Mouse (Mus musculus) adrenal gland, adult 2 months (tissue): ENCODE data around the gene Ppp1r14a. TPM values are rescaled to one million over a fixed set of nuclear protein-coding genes. Genes with fewer than 3 reads are reported as not detected.
A peak's percentile ranks its signal among the peaks of the same experiment; 100 is the strongest.

Experiments used
- DNase-seq: peaks from one replicate; pipeline ENCODE4 v3.0.0; 2021
- polyA plus RNA-seq: library from polyadenylated mRNA; depleted of rRNA; stranded (reverse); fragments of >200 nt; gene quantifications from 2 replicates; pipeline ENCODE4 v1.2.3, GENCODE M21; 2012
- total RNA-seq, 2 experiments: library from RNA; stranded (reverse); gene quantifications; 2 replicates each; pipeline ENCODE4 v1.2.3; 2021

The Ppp1r14a gene
- total and polyA plus RNA-seq, 3 experiments, result 5.5 to 12.1 (median 9.8) TPM

DNA sequence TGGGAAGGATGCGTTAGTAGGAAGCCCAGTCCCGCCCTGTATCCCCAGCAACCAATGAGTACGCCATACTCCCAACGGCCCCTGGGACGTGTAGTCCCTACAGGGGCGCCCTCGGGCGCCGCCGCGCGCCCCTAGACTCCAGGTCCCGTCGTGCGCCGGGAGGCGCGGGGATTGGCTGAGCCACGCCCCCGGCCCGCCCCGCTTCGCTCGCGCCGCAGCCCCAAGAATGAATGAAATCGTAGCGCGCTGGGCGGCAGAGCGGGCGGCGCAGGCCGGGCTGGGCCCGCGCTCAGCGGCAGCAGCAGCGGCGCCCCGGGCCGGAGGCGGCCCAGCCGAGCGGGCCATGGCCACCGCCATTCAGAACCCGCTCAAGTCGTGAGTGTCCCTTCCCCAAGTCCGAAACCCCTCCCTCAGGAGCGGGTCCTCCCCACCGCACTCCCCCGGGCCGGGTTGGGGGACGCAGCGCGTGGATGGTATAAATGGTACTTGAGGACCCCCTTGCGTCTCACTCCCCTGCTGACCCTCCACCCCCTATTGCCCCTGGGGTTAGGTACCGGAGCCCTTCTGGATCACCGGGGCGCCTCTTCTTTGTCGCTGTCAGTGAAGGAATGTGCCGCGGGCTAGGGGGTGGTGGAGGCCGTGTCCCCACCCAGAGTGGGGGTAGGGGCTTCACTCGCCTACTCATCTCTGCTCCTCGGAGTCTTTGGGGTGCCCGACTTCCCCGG, 14.8 kb downstream of the Ppp1r14a start, which contains the start of gene Dpf1:
TSS of gene Dpf1 (plus strand) at position 214 of the 725 bp plus-strand sequence.
- DNase-seq, result peak; percentile 86

GRCm38 (mm10) chr7:29304463-29305262, 15.6 kb downstream of the Ppp1r14a start:
- no peak for DNase-seq

DNA sequence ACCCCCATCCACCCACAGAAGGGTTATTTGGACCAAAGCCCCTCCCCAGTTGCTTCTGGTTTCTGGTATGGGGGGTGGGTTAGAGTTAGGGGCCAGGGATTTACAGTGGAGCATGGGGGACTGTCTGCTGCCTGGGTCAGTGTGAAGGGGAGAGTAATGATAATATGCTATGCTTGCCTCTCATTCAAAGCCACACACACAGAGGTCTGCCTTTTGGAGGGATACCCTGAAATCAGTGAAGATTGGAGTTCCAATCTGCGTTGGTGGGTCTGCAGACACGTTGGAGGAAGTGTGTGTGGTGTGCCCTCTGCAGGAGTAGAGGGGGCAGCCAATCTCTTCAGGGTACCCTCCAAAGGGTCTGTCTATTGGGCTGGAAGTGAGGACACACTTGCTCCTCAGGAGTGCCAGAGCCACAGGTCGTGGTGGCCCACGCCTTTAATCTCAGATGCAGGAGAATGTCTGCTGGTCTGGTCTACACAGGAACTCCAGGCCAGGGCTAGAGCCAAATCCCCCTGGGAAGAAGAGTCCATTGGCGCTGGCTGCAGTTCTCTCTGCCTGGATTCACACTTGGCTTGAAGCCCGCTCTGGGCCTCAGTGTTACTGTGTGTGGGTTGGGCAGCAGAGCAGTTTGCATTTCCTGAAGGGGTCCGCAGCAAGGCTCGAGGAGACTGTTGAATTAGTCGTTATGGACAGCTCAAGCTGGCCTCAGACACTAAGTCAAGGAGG, 16.3 kb downstream of the Ppp1r14a start:
- DNase-seq, result no peak

- no peak for DNase-seq
Observed at GRCm38 (mm10) chr7:29306108-29306507, 17.0 kb downstream of the Ppp1r14a start.

DNA sequence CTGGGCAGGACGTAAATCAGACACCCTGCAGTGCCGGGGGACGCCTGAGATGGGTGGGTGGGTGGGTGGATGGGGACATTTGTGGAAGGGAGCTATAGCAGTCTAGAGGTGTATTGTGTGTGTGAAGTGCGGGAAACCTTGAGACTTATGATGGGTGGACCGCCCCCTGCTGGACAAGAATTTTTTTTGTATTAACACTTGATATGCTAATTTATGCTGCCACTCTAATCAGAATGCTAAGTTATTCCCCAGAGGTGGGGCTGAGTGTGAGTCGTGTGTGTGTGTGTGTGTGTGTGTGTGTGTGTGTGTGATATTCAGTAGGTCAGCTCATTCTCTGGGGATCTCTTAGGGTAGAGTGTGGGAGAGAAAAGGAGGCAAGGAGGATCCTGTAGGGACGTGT, 17.5 kb downstream of the Ppp1r14a start:
- no peak for DNase-seq

DNA sequence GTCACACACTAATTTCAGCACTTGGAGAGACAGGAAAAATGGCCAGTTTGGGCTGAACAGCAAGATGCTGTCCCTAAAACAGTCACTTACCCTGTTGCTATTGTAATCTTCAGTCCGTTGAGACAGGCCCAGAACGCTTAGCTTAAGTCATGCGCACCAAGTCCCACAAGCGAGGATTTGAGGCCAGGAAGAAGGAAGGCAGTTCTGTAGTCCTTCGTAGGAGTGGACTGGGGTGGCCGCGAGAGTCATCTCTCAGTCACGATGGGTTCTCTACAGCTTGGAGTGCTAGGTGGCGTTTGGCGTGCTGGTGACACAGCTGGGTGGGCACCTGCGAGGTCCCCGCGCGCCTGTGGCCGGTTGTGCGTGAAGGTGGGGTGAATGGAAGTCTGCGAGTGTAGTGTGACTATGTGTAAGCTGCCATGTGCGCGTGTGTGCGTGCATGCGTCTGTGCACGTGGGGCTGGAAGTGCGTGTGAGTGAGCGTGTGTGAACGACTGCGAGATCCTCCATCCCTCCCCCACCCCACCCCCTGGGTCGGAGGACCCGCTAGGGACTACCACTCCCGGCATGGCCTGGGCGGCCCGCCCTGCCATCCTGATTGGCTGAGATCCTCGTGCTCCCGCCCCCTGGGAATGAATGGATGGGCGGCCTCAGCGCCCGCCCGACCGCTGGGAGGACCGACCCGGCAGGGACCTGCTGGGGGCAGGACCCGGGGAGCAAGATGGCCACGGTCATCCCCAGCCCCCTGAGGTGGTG, 18.4 kb downstream of the Ppp1r14a start:
- DNase-seq, result peak; percentile 96

- peak; percentile 67 for DNase-seq
Observed at GRCm38 (mm10) chr7:29309221-29309721, 20.2 kb downstream of the Ppp1r14a start.

DNA sequence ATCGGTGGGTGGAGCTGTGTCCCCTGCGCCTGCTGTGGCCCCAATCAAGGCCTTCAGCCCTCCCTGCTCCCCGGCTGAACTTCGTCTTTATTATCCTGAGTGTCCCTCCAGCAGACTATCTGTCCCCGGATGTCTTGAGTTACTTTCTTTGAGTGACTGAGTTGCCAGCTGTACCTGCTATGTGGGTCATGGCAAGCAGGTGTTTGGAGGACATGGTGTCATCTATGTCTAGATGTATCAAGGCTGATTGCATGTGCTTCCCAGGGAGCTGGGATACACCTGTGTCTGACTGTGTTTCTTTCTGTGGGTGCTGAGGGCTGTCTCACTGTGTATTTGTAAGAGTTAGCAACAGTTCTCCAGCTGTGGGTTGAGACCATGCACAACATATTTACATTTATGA, 20.6 kb downstream of the Ppp1r14a start:
- DNase-seq, result no peak

DNA sequence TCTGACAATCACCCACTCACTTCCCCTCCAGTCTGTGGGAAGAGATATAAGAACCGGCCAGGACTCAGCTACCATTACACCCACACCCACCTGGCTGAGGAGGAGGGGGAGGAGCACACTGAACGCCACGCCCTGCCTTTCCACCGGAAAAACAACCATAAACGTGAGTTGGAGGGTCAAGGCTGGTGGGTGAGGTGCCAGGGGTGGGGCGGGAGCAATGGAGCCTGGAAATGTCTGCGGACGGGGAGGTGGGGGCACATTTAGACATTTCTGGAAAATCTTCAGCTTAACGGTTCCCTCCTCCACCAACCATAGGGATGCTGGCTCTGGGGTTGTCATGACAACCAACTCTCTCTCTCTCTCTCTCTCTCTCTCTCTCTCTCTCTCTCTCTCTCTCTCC, 23.9 kb downstream of the Ppp1r14a start:
- no peak for DNase-seq

DNA sequence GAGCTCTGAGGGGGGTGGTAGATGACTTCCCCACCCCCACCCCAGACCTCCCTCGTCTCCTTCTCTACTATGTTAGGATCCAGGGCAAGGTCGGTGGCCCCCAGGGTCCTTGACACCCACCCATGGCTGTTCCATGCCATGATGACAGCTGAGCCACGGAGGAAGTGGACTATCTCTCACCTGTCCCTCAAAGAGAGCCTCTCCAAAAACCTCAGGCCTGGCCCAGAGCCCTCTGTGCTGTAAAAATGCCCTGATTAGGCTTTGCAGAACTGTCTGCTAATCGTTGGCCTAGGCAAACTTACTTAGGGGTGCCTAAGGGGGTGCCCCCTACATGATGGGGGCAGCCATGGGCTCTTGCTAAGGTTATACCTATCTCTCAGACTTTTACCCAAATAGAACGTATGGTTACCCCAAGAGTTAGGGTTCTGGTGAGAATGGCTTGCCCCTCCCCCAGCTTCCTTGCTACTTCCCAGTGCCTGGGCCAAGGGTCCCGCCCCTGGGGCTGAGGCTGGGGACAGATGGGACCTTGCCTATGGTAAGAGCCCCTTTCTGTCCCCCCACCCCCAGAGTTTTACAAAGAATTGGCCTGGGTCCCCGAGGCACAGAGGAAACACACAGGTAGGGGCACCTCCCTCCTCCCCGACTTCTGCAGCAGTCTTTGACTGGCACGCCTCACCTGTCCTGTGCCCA, 24.6 kb downstream of the Ppp1r14a start:
- no peak for DNase-seq

DNA sequence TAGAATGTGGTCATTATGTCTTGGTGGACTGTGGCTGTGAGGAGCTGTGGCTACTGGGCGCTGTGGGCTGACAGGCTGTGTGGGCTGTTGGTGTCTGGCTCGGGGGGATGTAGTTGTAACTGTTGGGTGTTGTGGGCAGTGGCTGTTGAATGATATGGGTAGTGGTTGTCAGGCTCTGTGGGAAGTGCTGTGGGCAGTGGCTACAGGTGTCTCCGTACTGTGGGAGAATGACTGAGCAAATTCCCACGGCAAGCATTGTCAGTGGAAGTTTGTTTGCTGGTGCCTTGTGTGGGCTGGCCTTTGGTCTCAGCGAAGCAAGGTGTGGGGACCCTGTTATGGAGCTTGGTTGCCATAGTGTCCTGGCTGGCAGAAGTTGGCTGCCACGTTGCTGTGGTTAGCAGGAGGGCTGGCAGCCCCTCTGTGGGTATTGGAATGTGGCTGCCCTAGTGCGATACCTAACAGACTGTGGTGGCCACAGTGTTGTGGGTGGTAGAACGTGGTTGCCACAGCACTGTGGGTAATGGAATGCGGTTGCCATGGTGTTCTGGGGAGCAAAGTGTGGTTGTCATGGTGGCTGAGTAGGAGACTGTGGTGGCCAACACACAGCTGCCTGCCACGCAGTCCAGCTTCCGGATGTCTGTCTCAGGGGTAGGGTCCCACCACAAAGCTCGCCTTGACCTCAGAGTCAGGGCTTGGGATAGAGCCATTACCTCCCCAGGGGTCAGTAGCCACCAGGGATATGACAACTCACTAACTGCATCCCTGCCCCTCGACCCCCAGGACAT, 25.9 kb downstream of the Ppp1r14a start:
- no peak for DNase-seq

DNA sequence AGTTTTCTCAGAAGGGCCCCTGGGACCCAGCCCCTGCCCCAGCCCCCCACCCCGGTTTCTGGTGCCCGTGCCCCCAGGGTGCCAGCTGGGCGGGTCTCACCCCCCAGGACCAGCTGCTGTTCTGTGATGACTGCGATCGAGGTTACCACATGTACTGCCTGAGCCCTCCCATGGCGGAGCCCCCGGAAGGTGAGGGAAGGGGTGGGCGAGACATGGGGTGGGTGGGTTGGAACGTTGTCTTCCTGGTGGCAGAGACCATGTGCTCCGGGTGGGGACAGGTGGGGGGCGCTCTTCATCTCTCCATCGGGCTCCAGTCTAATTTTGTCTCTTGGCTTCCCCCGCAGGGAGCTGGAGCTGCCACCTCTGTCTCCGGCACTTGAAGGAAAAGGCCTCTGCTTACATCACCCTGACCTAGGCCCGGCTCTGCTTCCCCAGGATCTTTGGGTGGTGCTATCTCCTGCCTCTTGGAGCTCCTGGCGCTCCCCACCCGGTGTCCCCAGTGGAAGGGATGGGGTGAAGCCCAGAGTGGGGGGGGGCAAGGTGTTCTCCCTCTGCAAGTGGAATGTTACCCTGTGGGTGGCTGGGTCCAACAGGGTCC, 27.1 kb downstream of the Ppp1r14a start:
- no peak for DNase-seq

DNA sequence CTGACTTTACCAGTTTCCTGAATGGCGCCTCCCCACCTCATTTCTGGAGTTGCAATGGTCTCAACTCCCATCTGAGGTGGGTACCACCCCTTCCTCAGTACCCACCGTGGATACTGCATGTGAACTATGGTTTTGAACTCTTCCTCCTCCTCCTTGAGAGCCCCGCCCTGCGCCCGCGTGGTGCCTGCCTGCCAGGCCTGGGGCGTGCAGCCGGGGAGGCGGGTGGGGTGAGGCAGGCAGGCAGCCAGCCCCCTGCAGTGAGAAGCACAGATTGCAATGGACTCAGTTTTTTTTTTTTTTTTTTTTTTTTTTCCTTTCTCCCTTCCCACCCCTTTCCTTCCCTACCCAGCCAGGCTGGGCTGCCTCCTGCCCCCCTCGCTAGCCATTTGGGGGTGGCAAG, 27.9 kb downstream of the Ppp1r14a start:
- no peak for DNase-seq

DNA sequence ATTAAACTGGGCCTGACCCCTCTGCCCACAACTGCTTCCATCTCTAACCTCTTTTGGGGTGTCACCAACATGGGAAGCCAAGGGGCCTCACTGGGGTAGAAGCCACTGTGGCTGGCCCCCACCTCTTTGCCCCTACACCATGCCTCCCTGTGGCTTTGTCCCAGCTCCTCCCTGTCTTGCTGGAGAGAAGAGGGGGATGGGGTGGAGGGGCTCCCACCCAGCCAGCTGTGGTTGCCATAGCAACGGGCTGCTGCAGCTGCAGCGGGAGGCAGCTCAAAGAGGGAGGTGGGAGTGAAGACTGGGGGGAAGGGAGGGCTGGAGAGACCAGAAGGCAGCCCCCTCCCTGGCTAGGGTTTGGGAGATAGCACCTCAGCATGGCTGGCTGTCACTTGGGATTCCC, 28.4 kb downstream of the Ppp1r14a start:
- no peak for DNase-seq

DNA sequence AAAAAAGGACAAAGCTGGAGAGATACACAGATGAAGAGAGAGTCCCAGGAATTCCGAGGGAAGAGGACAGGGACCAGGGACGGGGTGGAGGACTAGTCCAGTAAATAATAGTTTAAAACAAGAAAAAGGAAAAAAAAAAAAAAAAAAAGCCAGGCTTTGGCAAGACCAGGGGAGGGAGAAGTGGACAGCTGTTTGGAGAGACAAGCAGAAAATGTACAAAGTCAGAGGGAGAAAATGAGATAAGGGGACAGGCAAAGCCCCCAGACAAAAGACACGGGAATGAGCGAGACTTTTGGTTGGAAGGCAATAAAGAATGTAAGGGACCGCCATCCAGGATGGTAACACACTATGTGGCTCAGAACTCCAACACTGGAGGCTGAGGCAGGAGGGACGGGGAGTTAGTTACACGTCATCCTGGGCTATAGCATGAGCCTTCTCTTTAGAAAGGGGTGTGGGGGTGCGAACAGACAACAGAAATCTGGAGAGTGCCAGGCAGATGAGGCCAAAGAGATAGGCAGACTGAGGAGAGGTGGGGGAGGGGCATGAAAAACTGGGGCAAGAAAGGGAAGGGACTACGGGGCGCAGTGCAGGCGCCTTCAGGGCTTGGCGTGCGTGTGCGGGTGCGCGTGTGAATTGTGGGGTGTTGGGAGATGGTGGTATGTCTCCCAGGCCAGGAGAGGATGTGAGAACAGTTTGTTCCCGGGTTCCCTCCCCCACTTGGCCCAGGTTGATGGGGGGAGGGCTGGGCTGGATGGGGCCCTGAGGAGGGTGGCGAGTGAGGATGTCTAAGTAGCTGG, 29.2 kb downstream of the Ppp1r14a start:
- DNase-seq, result no peak

- DNase-seq, result no peak
Observed at GRCm38 (mm10) chr7:29319337-29320307, 30.5 kb downstream of the Ppp1r14a start.

DNA sequence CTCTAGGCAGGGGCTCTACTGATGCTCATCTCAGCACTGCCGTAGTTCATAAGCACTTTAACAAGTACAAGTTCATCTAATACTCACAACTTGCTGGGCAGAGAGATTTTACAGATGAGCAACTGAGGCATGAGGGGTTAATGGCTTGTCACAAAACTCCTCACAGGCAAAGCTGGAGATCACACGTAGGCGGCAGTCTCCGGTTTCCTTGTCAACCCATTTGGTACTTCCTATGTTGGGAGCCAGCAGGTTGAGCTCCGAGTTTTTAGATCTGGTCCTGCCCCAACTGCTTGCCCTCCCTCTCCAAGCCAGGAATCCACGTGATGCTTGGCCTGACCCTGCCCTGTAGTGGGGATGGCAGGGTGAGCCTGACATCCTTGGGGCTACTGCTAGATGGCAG, 38.0 kb downstream of the Ppp1r14a start:
- DNase-seq, result no peak

DNA sequence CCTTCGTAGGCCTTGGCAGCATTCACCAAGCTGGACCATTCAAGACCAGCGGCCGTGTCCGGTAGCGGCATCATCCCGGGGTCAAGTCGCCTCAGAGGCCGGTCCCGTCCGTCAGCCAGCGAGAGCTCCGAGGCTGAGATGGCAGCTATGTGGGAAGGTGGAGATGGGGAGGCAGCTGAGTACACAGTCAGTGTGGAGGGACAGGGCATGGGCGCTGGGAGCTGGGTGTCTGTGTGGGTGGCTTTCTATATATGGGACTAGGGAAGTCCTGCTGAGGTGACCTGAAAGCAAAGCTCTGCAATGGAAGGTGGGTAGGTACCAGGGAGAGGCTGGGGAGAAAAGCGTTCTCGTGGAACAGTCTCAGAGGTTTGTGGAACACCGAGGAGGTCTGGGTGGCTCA, 39.9 kb downstream of the Ppp1r14a start:
- no peak for DNase-seq
